Mouse (Mus musculus) midbrain, embryonic 12.5 days (tissue): ENCODE results near the gene Tmsb15b1. TPM values are rescaled to one million over a fixed set of nuclear protein-coding genes. Genes with fewer than 3 reads are reported as not detected.

Source experiments
- ATAC-seq: fragments of 200-750 bp; cut with Nextera tagmentation; 2 replicates; pipeline ENCODE4 v1.8.0; 2017; ENCODE audit warnings: low read depth, moderate TSS enrichment, moderate library complexity; ENCODE audit not compliant: low FRiP score
- H3K27ac ChIP-seq: fragments of 300-500 bp; sonication (generic); replicated peaks from 2 replicates; pipeline ENCODE4 v1.5.1; 2016; ENCODE audit warnings: mild to moderate bottlenecking
- H3K27me3 ChIP-seq: fragments of 300-500 bp; sonication (generic); 2 replicates; pipeline ENCODE4 v1.6.1; 2016; ENCODE audit warnings: mild to moderate bottlenecking
- H3K36me3 ChIP-seq: fragments of 300-500 bp; sonication (generic); 2 replicates; pipeline ENCODE4 v1.6.1; 2016
- H3K4me1 ChIP-seq: fragments of 300-500 bp; sonication (generic); 2 replicates; pipeline ENCODE4 v1.6.1; 2016
- H3K4me2 ChIP-seq: fragments of 300-500 bp; sonication (generic); replicated peaks from 2 replicates; pipeline ENCODE4 v1.6.1; 2016; ENCODE audit warnings: mild to moderate bottlenecking, moderate library complexity
- H3K4me3 ChIP-seq: fragments of 300-500 bp; sonication (generic); 2 replicates; pipeline ENCODE4 v1.5.1; 2016; ENCODE audit warnings: mild to moderate bottlenecking
- H3K9ac ChIP-seq: fragments of 300-500 bp; sonication (generic); replicated peaks from 2 replicates; pipeline ENCODE4 v1.6.1; 2016; ENCODE audit warnings: mild to moderate bottlenecking, moderate library complexity
- H3K9me3 ChIP-seq: fragments of 300-500 bp; sonication (generic); 2 replicates; pipeline ENCODE4 v1.6.1; 2016; ENCODE audit warnings: mild to moderate bottlenecking
- WGBS: fragments of 180-500 bp; shearing (Covaris S2); methylation state at CpG from one replicate; pipeline ENCODE4 v1.1.7; 2016; 5-methylcytosine and 5-hydroxymethylcytosine counted together
- polyA plus RNA-seq: library from polyadenylated mRNA; unstranded; fragments of >200 nt; fragmentation: Nextera tagmentation; extraction: Ambion mirVana; gene quantifications from 2 replicates; pipeline ENCODE4 v1.2.1, GENCODE M21; 2016

Tmsb15b1 gene
- polyA plus RNA-seq = 23.9 and 24.7 TPM in 2 replicates

DNA sequence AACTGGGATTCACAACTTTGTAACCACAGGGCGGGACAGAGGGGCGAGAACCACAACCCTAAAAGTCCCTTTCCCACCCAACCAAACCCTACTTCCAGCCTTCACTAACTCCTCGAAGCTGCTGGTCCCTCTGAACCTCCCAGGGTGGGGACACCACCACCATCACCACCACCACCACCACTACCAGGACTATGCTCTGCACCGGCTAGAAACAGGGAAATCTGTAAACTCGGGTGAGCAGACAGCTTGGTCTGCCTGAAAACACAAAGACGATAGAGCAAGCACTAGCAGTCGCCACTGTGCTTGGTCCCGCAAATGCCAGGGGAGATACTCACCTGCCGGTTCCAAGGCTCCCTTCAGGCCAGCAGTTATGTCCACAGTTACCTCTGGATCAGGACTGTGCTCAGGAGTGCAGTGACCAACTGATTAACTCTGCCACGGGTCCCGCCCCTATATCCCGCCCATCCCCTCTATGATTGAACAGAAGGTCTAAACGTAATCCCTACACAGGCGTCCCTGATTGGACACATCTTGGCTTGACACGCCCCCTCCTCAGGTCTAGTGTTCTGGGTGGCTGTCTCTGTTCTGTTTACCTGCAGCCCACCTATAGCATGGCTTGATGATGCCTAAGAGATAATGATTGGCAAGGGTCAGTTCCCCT lies at the start of gene Tmsb15b1, which contains the start of gene Tmsb15l:
TSS of gene Tmsb15b1 (minus strand) at position 451 of the 661 bp plus-strand sequence.
TSS of gene Tmsb15l (minus strand) at position 446 of the 661 bp plus-strand sequence.
- 33% methylated on average over 15 of the region's 15 CpGs for WGBS
- H3K27ac ChIP-seq = no peak within 1 kb of the TSS

DNA sequence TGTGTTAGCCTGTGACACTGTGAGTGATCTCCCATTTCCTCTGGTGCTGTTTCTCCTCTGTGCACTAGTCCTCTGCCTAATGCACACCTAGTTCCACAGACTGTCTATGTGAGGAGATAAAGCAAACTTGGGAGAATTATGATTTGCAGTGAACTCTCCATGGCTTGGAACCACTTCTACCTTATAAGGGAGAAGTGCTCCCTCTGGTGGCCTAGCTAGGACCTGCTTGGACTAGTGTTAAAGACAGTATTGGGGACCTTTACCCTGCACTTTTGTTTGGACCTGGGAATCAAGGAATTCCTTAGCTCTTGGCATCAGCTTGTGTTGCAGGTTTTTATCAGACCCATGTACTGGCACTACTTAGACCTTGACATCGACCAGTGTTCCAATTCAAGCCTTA lies 42.6 kb upstream of the Tmsb15b1 start:
- H3K27me3 ChIP-seq = no peaks in the 10 kb centered on the region
- H3K36me3 ChIP-seq = no peaks in the 10 kb centered on the region
- no peak for ATAC-seq
- no peak overlapping the region for H3K4me2 ChIP-seq
- 21% methylated on average over 1 of the region's 1 CpGs for WGBS
- H3K9me3 ChIP-seq = no peaks in the 10 kb centered on the region
- H3K4me3 ChIP-seq = no peak overlapping the region
- H3K27ac ChIP-seq = no peak overlapping the region
- no peaks in the 10 kb centered on the region for H3K4me1 ChIP-seq
- H3K9ac ChIP-seq = no peak overlapping the region

More for the DNA sequence above, at the start of gene Tmsb15b1, which contains the start of gene Tmsb15l:
- peak; percentile 100 for ATAC-seq
- no peaks in the 10 kb centered on the region for H3K36me3 ChIP-seq
- H3K9ac ChIP-seq = peak within 1 kb of the TSS; percentile 46
- H3K4me3 ChIP-seq = peak within 1 kb of the TSS; percentile 45
- peak within 1 kb of the TSS; percentile 53 for H3K4me2 ChIP-seq
- H3K27me3 ChIP-seq = no peaks in the 10 kb centered on the region
- no peaks in the 10 kb centered on the region for H3K4me1 ChIP-seq
- no peaks in the 10 kb centered on the region for H3K9me3 ChIP-seq

DNA sequence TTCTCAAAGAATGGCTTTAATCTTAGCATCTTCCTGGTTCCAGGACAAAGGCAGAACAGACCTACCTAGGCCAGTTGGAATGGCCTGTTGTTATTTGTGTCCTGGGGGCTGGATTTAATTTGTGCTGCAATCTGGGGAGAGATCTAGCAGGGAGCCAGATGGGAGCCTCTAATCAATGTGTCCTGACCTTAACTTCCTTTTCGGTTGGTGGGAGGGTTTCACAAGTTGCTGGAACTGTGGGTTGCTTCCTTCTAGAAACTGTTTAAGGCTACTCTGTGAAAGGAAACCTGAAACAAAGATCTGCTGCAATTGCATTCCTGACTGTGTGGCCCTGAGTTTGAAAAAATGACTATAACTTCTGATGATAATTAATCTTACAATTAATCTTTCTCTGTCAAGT lies 41.0 kb upstream of the Tmsb15b1 start:
- no peak for ATAC-seq
- Histone ChIP-seq H3K4me3 (no peak overlapping the region), H3K27ac (no peak overlapping the region), H3K9ac (no peak overlapping the region), H3K9me3 (no peaks in the 10 kb centered on the region), H3K4me1 (no peaks in the 10 kb centered on the region), H3K27me3 (no peaks in the 10 kb centered on the region), H3K36me3 (no peaks in the 10 kb centered on the region), H3K4me2 (no peak overlapping the region)
- WGBS = 79% methylated on average over 1 of the region's 1 CpGs

DNA sequence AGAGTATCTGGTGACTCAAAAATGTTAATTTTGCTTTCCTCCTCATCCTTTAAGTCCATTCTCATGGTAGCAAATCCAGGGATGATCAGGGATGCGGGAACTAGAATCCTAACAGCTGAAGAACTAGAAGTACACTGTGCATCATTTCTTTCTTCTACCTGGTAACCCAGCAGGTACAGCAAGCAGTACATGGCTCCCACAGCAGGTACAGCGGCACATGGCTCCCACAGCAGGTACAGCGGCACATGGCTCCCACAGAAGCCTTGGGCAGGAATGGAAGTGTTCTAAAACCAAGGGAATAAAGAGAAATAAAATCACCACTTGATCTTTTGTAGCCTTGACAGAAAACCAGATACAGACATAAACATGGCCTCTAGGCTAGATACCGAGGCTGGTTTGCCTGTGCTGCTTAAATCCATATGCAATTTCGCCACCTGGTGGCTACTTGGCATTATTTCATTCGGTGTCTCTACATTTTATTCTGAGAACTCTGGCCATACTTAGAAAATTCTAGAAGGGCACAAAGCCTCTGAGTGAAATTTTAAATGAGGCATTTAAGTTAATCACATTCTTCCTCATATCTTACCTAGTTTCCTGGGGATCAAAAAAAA lies 38.5 kb upstream of the Tmsb15b1 start:
- no peak for ATAC-seq
- H3K27ac ChIP-seq = no peak overlapping the region
- H3K4me1 ChIP-seq = no peaks in the 10 kb centered on the region
- H3K4me3 ChIP-seq = no peak overlapping the region
- no peak overlapping the region for H3K4me2 ChIP-seq
- H3K9me3 ChIP-seq = no peaks in the 10 kb centered on the region
- H3K27me3 ChIP-seq = no peaks in the 10 kb centered on the region
- H3K9ac ChIP-seq = no peak overlapping the region
- WGBS = 60% methylated on average over 6 of the region's 6 CpGs
- H3K36me3 ChIP-seq = no peaks in the 10 kb centered on the region

GRCm38 (mm10) chrX:136996256-136996655 lies 19.6 kb upstream of the Tmsb15b1 start:
- Histone ChIP-seq H3K36me3 (no peaks in the 10 kb centered on the region), H3K4me3 (no peak overlapping the region), H3K27ac (no peak overlapping the region), H3K9me3 (no peaks in the 10 kb centered on the region), H3K9ac (no peak overlapping the region), H3K4me1 (0 out of 2 replicates have a peak, but pooled peaks cover 9% of the 10 kb centered on the region), H3K4me2 (no peak overlapping the region), H3K27me3 (peaks cover 11% of the 10 kb centered on the region)
- no peak for ATAC-seq
- 86% methylated on average over 2 of the region's 2 CpGs for WGBS

DNA sequence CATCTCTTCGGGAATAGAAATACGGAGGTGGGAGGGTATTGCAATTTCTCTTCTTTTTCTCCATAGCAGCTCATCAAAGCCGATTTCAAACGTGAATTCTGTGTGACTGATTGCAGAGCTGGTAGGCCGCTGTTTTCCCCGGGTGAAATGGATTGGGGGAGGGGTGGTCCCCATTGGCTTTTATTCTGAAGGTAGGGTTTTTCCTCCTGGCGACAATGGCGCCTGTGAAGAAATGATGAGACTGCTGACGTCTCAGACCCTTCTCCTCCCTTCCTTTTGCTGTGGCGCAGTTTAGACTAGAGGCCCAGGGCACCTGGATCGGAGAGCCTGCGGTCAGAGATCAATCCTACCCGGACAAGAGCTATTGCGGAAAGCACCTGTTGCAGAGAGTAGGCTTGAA lies 17.0 kb upstream of the Tmsb15b1 start:
- peak overlapping the region; percentile 39 for H3K9ac ChIP-seq
- H3K27me3 ChIP-seq = peaks cover 16% of the 10 kb centered on the region
- ATAC-seq = no peak
- H3K4me3 ChIP-seq = peak overlapping the region; percentile 46
- WGBS = 30% methylated on average over 14 of the region's 14 CpGs
- H3K4me1 ChIP-seq = 0 out of 2 replicates have a peak, but pooled peaks cover 9% of the 10 kb centered on the region
- H3K4me2 ChIP-seq = peak overlapping the region; percentile 56
- H3K27ac ChIP-seq = peak overlapping the region; percentile 82
- no peaks in the 10 kb centered on the region for H3K36me3 ChIP-seq
- H3K9me3 ChIP-seq = no peaks in the 10 kb centered on the region

DNA sequence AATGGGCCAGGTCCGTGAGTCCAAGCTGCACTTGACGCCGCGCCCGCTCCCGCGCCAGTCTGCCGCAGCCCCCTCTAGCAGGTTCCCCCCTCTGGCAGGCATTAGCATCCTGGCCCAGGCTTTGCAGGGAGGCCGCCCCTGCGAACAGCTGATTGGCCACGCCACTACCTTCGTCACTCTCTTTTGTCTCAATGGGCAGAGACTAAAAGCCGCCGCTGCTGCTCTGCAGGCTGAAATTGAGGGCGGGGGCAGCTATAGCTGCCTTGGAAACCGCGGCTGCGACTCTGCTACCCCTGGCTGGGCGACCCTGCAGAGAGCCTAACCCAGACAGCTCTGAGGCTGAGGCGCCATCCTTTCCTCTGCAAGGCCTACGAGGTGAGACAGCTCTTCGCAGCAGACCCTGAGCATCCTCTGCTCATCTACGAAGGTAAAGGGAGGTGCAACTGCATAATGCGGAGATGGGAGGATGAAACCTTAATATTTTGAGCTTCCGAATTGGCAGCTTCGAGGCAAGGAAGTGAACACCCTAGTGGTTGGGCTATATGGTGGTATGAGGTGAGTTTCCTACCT lies 16.4 kb upstream of the Tmsb15b1 start, which contains the start of gene Zcchc18:
TSS of gene Zcchc18 (plus strand) at position 178 of the 570 bp plus-strand sequence.
- no peaks in the 10 kb centered on the region for H3K9me3 ChIP-seq
- H3K27ac ChIP-seq = peak within 1 kb of the TSS; percentile 82
- H3K4me1 ChIP-seq = 0 out of 2 replicates have a peak, but pooled peaks cover 9% of the 10 kb centered on the region
- peak within 1 kb of the TSS; percentile 41 for H3K9ac ChIP-seq
- WGBS = 30% methylated on average over 26 of the region's 26 CpGs
- no peaks in the 10 kb centered on the region for H3K36me3 ChIP-seq
- H3K4me3 ChIP-seq = peak within 1 kb of the TSS; percentile 46
- peak within 1 kb of the TSS; percentile 56 for H3K4me2 ChIP-seq
- peak; percentile 100 for ATAC-seq
- peaks cover 16% of the 10 kb centered on the region for H3K27me3 ChIP-seq

GRCm38 (mm10) chrX:136992191-136992965 lies 15.7 kb upstream of the Tmsb15b1 start:
- Histone ChIP-seq H3K4me3 (peak overlapping the region; percentile 46), H3K9me3 (no peaks in the 10 kb centered on the region), H3K36me3 (no peaks in the 10 kb centered on the region), H3K4me1 (0 out of 2 replicates have a peak, but pooled peaks cover 9% of the 10 kb centered on the region), H3K27me3 (peaks cover 16% of the 10 kb centered on the region), H3K27ac (peak overlapping the region; percentile 82), H3K9ac (peak overlapping the region; percentile 41; the same call in 1 of the 2 replicates), H3K4me2 (peak overlapping the region; percentile 56)
- WGBS = 25% methylated on average over 19 of the region's 19 CpGs
- peak; percentile 63 for ATAC-seq

- peaks cover 16% of the 10 kb centered on the region for H3K27me3 ChIP-seq
- H3K4me3 ChIP-seq = no peak overlapping the region
- no peak overlapping the region for H3K4me2 ChIP-seq
- H3K27ac ChIP-seq = no peak overlapping the region
- no peak overlapping the region for H3K9ac ChIP-seq
- H3K4me1 ChIP-seq = 0 out of 2 replicates have a peak, but pooled peaks cover 9% of the 10 kb centered on the region
- 38% methylated on average over 2 of the region's 2 CpGs for WGBS
- H3K36me3 ChIP-seq = no peaks in the 10 kb centered on the region
- no peak for ATAC-seq
- no peaks in the 10 kb centered on the region for H3K9me3 ChIP-seq
Measured at GRCm38 (mm10) chrX:136991274-136991673, 14.6 kb upstream of the Tmsb15b1 start.

DNA sequence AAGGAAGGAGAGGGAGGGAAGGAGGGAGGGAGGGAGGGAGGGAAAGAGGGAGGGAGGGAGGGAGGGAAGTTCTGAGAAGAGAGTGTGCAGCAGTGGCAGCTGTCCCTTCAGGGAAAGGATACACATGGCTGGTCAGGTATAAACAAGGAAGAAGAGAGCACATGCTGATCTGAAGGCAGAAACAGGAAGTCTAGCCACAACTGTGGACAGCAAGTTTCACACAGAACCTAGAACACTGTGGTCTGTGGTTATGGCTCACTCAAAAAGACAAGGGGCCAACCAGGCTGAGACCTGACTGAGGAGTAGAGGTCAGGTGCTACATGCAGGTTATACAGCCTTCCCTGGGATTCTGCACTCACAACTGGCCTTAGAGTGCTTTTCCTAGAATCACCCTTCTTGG lies 9.4 kb upstream of the Tmsb15b1 start:
- Histone ChIP-seq H3K4me3 (no peak overlapping the region), H3K9me3 (no peaks in the 10 kb centered on the region), H3K4me1 (no peaks in the 10 kb centered on the region), H3K27me3 (peaks cover 3% of the 10 kb centered on the region; the same call in 1 of the 2 replicates), H3K27ac (no peak overlapping the region), H3K9ac (no peak overlapping the region), H3K4me2 (no peak overlapping the region), H3K36me3 (no peaks in the 10 kb centered on the region)
- ATAC-seq = no peak

- Histone ChIP-seq H3K4me3 (no peak overlapping the region), H3K4me2 (no peak overlapping the region), H3K9ac (no peak overlapping the region), H3K4me1 (no peaks in the 10 kb centered on the region), H3K36me3 (no peaks in the 10 kb centered on the region), H3K27me3 (no peaks in the 10 kb centered on the region), H3K27ac (no peak overlapping the region), H3K9me3 (no peaks in the 10 kb centered on the region)
- no peak for ATAC-seq
Measured at GRCm38 (mm10) chrX:136978616-136979015, 1.9 kb upstream of the Tmsb15b1 start.
